Mouse (Mus musculus): ENCODE data around the gene Acaa1a. TPM values are rescaled to one million over a fixed set of nuclear protein-coding genes. Genes with fewer than 3 reads are reported as not detected.

The Acaa1a gene
- total RNA-seq (2021), result 10 to 100 TPM; 58.3 to 73.2 TPM

DNA sequence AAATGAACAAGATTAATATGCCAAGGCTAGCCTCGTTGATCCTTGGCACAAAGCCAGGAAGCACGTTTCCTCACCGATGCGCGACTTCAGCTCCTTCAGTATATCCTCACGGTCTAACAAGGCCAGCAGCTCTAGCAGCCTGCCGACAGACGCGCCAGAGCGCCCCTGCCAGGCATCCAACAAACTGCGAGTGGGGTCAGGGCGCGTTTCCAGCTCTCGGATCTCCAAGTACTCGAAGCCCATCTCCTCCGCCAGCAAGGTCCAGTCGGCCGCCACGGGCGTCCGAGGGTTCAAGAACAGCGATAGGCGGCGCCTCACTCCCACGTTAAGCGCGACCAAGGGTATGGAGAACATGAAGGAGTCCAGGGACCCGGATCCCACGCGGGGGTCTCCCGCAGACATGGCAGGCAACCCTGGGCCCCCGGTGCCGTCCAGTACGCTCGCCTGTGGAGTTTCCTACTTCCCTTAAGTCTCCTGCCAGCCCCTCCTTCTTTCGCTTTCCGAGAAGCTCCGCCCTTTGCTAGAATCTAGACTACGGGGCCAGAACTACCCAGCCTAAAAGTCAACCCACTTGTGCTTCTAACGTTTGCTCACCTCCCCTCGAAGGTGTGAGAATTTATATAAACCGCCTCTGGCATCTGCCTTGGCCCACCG is at the start of gene Acaa1a:
Gene Acaa1a (plus strand): TSS at position 119 of the 654 bp plus-strand sequence.
- intact Hi-C loops (cut with DNase I), result loop anchor here (5.0 kb wide), 1 partner anchor 417 kb away; no protein-coding TSS in a partner anchor
- peak; percentile 68 for DNase-seq

DNA sequence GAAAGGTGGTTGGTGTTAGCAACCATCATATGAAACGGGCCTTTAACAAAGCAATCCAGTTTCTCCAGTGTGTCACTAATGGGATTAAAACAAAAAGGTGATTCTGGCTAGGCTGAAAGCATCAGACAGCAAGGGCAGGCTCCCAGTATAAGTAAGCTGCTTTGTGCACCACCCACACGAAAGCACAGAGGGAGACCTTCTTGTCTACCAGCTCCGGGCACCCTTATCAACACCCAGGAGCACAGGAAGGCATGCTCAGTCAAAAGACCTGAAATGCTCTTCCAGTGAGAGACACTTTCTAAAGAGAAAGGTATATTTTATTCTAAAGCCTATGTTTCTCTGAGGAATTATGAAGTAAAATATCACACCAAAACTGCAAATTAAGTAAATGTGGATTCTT is 48.7 kb upstream of the Acaa1a start:
- intact Hi-C loops (cut with DNase I), result no loop called here
- no peak for DNase-seq

DNA sequence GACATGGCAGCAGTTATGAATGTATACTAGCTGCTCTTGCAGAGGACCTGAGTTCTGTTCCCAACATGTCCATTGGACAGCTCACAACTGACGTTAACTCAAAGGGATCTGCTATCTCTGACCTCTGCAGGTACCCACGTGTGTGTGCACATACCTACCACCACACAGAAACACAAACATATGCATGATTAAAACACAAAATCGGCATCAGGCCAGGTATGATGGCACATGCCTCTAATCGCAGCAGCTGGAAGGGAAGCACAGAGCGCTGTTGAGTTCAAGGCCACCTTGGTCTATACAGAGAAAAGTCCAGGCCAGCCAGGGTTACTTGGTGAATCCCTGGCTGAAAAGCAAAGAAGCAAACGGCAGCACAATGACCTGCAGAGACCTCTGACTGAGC is 41.8 kb upstream of the Acaa1a start:
- intact Hi-C loops (cut with DNase I), result no loop called here
- no peak for DNase-seq

DNA sequence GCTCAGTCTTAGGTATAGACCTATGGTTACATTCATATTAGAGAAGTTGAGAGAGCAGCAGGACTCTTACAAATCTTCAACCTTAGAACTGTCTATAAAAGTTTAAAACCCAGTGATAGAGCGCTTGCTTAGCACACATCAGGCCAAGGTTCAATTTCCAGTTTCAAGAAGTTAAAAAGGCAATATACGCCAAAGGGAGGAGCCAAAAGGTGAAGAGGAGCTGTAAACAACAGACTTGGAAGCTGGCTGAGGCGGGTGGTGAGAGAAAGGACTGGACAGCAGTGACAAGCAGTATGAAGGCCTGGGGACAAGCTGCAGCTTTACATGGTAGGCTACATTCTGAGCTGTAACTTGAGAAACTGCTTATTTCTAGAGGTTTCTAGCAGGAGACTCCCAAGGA is 40.9 kb upstream of the Acaa1a start:
- intact Hi-C loops (cut with DNase I), result no loop called here
- no peak for DNase-seq

GRCm38 (mm10) chr9:119305863-119306262 is 33.6 kb upstream of the Acaa1a start:
- DNase-seq, result no peak
- intact Hi-C loops (cut with DNase I), result no loop called here

- intact Hi-C loops (cut with DNase I), result no loop called here
- no peak for DNase-seq
These were observed 30.4 kb upstream of the Acaa1a start for GRCm38 (mm10) chr9:119309067-119309466.

DNA sequence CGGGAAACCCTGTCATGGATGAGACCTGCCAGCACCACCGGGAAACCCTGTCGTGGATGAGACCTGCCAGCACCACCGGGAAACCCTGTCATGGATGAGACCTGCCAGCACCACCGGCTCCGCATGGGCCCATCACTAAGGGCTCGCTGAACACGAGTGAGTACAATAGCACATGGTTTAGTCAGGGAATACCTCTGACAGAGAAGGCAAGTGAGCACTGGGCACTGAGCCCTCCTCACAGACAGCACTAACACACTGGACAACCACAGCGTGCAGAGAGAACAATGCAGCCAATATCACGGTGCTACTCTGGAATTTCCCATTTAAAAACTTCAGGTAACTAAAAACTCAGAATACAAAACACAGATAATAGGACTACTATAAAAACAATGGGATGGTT is 26.4 kb upstream of the Acaa1a start:
- intact Hi-C loops (cut with DNase I), result no loop called here
- no peak for DNase-seq

GRCm38 (mm10) chr9:119318891-119319290 is 20.6 kb upstream of the Acaa1a start:
- DNase-seq, result no peak
- intact Hi-C loops (cut with DNase I), result no loop called here

DNA sequence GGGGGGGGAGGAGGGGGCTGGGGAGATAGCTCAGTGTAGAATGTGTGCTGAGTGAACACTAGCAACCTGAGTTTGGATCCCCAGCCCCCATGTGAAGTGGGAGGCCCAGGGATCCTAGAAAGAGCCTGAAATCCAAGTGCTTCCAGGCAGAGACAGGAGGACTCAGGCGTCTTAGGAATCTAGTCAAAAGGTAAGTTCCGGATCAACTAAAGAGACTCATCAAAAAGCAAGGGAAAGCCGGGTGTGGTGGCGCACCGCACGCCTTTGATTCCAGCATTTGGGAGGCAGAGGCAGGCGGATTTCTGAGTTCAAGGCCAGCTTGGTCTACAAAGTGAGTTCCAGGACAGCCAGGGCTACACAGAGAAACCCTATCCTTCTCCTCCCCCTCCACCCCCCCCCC is 19.0 kb upstream of the Acaa1a start:
- DNase-seq, result no peak
- intact Hi-C loops (cut with DNase I), result no loop called here

- DNase-seq, result no peak
- intact Hi-C loops (cut with DNase I), result no loop called here
These were observed 18.5 kb upstream of the Acaa1a start for GRCm38 (mm10) chr9:119320946-119321345.

DNA sequence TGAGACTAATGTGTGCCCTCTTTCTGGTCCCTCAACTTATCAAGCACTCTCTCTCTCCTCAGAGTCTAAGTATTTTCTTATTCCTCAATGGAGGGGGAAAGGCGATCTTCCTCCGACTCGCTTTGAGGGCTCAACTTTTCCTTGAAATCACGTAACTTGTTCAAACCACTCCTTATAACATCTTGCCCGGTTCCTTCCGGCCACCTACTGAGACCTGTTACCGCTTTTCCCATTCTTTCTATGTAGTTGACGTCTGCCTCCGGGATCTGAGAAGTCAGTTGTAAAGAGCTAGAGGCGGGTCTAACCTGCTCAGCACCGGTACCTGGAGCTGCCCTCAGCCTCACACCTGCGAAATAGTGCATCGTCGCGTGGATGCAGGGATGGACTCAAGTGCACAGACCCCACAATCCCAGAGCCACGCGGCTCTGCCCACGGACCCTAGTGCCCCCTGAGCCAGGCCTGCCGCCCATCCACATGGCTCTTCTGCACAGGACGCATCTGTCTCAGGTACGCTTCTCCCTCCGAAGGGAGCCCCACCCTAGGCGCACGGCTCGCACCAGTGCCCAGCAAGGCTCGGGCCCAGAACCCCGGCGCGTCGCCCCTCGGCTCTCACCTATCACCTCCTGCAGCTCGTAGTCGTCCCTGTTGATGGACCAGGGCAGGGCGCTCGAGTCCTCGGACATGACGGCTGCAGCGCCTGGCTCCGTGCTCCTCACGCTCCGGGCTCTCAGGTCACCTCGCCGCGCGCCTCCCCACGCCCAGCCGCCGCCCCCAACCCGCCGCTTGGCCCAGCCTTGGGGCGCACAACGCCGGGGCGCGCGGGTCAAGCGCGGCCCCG is 17.9 kb upstream of the Acaa1a start:
- intact Hi-C loops (cut with DNase I), result no loop called here
- no peak for DNase-seq

DNA sequence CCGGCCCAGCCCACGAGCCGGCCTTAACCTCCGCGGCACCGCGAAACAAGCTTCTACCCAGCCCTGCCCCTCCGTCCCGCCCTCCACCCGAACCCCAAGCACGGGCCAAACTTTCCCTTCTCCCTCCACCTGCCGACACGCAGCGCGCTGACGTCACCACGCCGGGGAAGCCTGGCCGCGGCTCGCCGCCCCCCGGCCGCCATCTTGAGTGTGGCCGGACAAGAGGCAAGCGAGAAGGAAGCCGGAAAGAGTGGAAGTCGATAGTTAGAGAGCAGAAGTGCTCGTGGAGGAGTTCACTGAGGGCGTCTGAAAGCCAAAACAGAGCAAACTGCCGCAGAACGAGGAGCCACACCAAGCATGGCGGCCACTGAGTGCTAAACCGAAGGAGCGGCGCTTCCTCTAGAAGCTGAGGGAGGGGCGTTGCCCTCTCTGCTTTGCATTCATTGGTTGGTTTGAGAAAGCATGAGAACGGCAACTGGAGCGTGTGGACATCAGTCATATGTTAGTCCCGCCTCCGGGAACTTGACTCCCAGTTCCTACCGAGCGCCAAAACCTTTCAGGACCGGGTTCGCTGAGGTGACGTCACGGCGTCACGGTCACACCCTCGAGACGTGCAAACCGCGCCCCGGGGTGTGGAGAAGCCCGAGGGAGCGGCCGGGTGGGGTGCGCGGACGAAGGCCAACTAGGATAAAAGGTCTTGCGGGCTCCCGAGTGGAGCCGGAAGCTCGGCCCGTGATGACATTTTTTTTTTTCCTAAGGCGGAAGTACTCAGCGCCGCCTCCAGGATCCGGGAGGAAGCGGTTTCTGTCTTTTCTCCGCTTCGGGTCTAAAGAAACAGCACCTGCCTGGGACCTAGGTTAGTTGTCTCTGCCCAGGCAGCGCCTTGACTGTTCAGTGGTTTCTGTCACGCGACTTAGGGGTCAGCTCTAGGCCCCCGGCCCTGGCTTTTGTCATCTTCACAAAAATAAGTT is 16.9 kb upstream of the Acaa1a start, which contains the start of gene Oxsr1:
Gene Oxsr1 (minus strand): TSS at position 139 of the 971 bp plus-strand sequence.
- intact Hi-C loops (cut with DNase I), result no loop called here
- DNase-seq, result peak; percentile 96

- intact Hi-C loops (cut with DNase I), result no loop called here
These were observed 16.2 kb upstream of the Acaa1a start for GRCm38 (mm10) chr9:119323260-119323645.

DNA sequence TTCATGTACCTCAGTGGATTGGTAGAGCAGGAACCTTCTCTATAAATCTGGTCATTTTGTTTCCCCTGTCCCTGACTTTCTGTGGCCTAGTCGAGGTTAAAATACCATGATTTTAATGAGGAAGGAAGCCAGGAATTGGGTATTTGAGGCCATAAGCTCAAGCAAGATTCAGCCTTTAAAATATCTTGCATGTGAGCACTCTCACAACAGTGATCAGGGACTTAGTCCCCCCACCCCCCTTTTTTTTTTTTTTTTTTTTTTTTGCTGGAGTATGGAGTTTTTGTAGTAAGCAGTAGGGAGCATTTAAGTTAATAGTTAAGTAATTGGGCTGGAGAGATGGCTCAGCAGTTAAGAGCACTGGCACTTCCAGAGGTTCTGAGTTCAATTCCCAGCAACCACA is 15.3 kb upstream of the Acaa1a start:
- no peak for DNase-seq
- intact Hi-C loops (cut with DNase I), result no loop called here

More at GRCm38 (mm10) chr9:119323260-119323645, 16.2 kb upstream of the Acaa1a start:
- no peak for DNase-seq

DNA sequence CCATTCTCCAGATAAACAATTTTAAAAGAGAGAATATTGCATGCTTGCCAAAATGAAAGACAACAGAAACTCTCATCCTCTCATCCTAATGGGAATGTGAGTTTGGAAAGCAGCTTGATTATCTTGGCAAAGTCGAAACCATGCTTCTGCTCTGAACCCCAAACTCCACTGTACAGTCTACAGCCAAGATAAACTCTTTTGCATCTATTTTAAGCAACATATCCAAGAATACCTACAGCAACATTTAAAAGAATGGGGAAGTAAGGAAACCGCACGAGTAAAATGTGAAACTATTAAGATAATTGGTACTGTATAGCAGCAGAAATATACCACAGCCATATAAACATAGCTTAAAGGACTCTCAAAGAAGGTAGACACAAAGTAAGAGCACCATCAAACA is 11.0 kb upstream of the Acaa1a start:
- intact Hi-C loops (cut with DNase I), result no loop called here
- DNase-seq, result no peak

GRCm38 (mm10) chr9:119330186-119330963 is 9.1 kb upstream of the Acaa1a start:
- intact Hi-C loops (cut with DNase I), result no loop called here
- no peak for DNase-seq

DNA sequence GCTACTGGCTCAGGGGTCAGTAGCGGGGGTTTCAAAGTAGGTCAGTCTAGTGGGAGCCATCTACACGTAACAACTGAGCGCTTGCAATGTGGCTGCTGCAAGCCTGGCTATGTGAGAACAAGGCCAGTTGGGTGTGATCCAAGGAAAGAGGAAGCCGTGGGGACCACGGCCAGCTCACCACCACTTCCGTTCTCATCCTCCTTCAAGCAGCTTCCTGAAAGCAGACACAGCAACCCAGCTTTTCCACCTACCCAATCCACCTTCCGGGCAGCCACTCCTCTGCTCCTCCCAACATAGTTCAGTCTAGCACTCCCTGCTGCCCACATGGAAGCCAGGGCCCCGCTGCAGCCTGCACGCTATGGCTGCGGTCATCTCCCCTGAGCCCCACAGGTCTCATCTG is 5.2 kb upstream of the Acaa1a start:
- no peak for DNase-seq
- intact Hi-C loops (cut with DNase I), result no loop called here

DNA sequence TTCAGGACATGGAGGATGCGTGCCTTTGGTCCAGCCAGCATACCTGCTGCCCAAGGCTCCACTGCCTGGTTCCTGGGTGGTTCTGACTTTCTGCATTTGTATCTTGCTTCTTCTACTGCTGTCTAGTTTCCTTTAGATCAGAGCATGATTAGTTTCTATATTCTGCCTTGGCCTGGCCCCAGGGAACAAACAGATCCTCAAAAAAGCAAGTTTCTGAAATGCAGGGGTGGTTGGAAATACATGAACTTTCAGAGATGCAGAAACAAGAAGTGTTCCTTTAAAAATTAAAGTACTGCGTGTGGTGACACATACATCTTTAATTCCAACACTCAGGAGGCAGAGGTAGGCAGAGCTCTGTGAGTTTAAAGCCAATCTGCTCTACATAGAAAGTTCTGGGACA is 4.6 kb upstream of the Acaa1a start:
- DNase-seq, result no peak
- intact Hi-C loops (cut with DNase I), result loop anchor here (5.0 kb wide), 1 partner anchor 413 kb away; no protein-coding TSS in a partner anchor

GRCm38 (mm10) chr9:119335571-119335970 is 3.9 kb upstream of the Acaa1a start:
- intact Hi-C loops (cut with DNase I), result loop anchor here (5.0 kb wide), 1 partner anchor 413 kb away; no protein-coding TSS in a partner anchor
- no peak for DNase-seq

- intact Hi-C loops (cut with DNase I), result loop anchor here (5.0 kb wide), 1 partner anchor 416 kb away; no protein-coding TSS in a partner anchor
- DNase-seq, result no peak
These were observed 1.6 kb upstream of the Acaa1a start for GRCm38 (mm10) chr9:119337842-119338241.

Data from left cerebral cortex, postnatal 4 days (tissue).